Mouse (Mus musculus) left cerebral cortex, postnatal 36 days (tissue): ENCODE results near the gene Osbpl7. TPM values are rescaled to one million over a fixed set of nuclear protein-coding genes. Genes with fewer than 3 reads are reported as not detected.

Experiments
- DNase-seq, 2 experiments: peaks; one replicate each; pipeline ENCODE4 v3.0.0; 2021 to 2022; ENCODE audit warnings: low spot score in 2 of 2, mixed read lengths in 1 of 2
- intact Hi-C: fragments of 180-260 bp; cut with DNase I; formaldehyde crosslinking; loops from one replicate; pipeline ENCODE4 v1.15.1; 2025
- total RNA-seq, 2 experiments: library from RNA; stranded (reverse); gene quantifications; 2 replicates each; pipeline ENCODE4 v1.2.3; 2021

The Osbpl7 gene
- total RNA-seq, 2 experiments from 2014 or later, result 11.9 to 13.3 TPM

DNA sequence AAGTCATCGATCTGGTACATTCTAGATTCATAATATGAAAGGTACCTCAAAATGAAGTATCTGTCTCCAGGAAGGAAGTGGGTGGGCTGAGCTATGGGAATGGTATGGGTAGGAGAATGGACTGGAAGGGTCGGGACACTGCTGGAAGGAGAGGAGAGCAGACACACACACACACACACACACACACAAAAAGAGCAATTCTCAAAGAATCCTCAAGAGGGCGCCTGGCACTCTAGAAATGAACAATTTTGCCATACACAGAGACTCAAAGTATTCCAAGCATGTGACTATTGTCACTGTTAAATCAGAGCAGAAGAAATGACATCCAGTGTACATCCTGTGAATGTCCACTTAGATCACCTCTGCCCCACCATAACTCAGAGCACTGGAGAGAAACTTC, 22.1 kb downstream of the Osbpl7 start:
- peak in 1 of 2 experiments; percentile 53 for DNase-seq
- intact Hi-C loops, result loop anchor here (5.0 kb wide), 2 partner anchors 75 to 105 kb away; no protein-coding TSS in a partner anchor

GRCm38 (mm10) chr11:97074235-97074634, 23.8 kb downstream of the Osbpl7 start:
- intact Hi-C loops, result loop anchor here (5.0 kb wide), 2 partner anchors 73 to 103 kb away; no protein-coding TSS in a partner anchor
- no peak for DNase-seq

DNA sequence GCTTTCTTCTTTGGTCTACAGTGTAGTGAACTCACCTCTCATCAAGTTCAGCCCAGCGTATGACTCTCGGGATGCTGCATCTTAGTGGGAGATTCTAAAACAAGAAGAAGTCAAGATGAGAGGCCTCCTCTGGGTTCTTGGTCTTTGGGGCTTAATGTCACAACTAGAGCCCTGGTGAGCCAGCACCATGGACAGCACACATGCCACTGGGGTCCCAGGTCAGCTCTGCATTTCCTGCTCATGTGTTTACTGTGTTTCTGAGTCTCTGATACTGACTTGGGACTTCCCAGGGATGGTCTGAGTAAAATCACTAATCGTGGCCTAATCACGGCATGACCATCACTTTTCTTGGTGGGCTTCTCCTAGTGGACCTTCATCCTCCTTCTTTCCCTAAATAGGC, 28.3 kb downstream of the Osbpl7 start:
- intact Hi-C loops, result no loop called here
- no peak for DNase-seq

DNA sequence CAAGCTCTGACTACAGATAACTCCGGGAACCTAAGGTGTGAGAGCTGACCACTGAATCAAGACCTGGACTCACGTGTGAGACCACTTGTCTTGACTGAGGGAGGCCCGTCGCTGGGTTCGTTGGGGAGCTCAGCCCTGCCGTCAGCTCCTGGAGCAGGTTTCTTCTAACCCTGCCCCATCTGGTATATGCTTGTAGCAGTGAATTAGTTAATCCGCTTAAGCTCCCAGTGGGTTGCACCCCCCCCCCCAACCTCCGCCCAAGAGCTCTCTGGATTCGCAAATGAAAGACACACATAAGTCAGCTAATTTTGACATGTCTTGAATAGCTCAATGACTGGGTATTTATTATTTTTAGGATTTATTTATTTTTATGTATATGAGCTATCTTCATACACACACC, 29.9 kb downstream of the Osbpl7 start:
- intact Hi-C loops, result no loop called here
- DNase-seq, result no peak

DNA sequence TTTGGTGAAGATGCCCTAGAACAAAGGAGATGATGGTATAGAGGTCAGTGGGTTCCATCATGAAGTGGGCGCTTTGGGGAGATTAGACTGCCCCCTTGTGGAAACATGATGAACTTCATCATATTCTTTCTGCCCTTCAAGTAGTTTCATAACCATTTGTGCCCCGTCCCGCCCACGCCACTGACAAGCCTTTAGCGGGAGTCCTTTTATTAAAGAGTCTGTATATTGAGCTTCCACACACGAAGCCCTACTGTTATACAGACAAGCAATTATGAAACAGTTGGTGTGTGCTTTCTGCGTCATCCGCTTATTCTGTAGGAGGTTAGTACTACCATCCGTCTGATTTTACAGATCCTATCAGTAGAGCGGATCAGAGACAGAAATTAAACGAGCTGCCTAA, 32.5 kb downstream of the Osbpl7 start:
- intact Hi-C loops, result no loop called here
- peak in 1 of 2 experiments; percentile 39 for DNase-seq

DNA sequence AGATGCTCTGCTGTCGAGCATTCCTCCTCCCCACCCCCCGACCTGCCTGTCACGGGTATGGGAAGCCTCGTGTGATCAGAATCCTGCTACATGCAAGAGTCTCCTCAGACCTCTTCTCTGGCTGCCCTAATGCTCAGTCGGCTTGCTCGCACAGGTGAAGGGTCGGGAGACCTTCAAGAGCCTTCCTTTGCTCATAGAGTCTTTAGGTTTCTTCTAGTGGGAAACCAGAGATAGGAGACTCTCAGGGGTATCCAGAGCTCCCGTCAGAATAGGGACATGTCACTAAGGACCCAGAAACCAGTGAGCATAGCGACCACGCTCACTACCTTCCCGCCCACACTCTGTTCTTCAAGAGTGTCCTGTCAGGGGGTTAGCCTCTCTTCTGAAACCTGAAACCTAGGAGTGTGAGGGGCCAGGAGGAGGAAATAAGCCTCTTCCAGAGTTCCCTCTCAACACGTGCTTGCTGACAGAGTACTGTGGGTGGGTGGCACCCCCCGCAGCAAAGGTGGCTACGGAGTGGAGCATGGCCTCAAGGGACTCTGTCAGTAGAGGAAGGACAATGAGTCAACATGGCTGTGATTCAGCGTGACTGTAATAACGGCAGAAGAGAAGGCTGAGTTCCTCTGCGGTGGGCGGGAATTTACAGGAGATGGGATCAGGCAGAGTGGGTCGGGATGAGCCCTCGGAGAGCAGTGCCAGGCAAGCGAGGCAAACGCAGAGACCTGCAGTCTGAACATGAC, 33.1 kb downstream of the Osbpl7 start:
- intact Hi-C loops, result no loop called here
- DNase-seq, result peak; percentile 35 to 50

- no peak for DNase-seq
- intact Hi-C loops, result no loop called here
Observed at GRCm38 (mm10) chr11:97084821-97085505, 34.5 kb downstream of the Osbpl7 start.

- no peak for DNase-seq
- intact Hi-C loops, result no loop called here
Observed at GRCm38 (mm10) chr11:97086365-97086764, 35.9 kb downstream of the Osbpl7 start.

GRCm38 (mm10) chr11:97094600-97094999, 44.2 kb downstream of the Osbpl7 start:
- intact Hi-C loops, result no loop called here
- DNase-seq, result no peak

- no peak for DNase-seq
- intact Hi-C loops, result no loop called here
Observed at GRCm38 (mm10) chr11:97098791-97099190, 48.4 kb downstream of the Osbpl7 start.

DNA sequence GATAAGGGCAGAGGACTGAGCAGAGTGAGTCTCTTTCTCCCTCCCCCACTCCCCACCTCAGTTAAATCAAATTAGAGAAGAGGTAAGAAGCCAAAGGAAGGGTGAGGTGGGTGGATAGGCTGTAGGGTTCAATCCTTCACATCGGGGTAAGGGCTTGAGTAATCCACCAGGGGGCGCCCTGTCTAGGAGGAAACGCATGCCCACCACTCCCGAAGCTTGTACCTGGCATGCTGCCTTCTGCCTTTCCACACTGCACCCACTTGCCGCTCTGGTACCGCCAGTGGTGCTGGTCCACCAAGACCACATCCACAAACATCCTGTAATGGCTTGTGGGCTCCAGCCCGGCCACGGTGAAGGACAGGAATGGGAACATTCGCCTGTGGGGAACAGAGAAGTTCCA, 51.3 kb downstream of the Osbpl7 start:
- intact Hi-C loops, result loop anchor here (1.0 kb wide), 1 partner anchor 45 kb away; no protein-coding TSS in a partner anchor
- no peak for DNase-seq

DNA sequence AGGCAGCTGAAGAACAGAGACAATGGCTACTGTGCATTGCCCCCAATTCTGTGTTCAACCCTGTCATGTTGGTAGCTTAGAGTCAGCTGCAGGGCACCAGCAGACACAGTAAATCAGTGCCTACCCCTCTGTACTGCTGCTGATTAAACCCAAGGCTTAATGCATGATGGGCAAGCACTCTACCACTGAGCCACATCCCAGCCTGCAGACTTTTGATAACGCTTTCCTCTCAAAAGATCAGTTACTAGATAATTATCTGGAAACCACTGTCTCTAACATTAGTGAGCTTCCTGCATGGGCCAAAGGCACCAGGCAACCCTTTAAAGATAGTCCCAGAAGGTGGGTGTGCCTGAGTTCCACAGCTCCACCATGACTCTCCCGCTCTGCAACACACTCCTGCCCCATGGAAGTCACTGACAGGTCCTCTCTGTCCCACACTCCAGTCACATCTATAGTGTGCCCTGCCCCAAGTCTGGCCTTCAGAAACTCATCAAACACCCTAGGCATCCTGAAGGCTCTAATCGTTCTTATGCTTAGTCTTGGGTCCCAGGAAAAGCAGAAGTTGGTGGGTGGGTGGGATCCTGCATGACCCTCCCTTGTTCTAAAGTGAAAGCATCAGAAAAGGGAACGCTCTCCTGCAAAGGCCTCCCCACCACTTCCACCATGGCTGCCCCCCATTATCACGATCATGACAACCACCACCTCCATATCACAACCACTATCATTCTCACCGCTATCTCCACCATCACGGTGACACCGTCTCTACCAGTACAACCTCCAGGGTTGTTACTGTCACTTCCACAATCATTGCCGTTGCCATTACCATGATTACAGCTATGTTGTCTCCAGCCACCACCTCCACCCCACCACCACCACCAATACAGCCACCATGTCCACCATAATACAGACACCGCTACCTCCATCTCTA, 53.0 kb downstream of the Osbpl7 start:
- intact Hi-C loops, result no loop called here
- no peak for DNase-seq

DNA sequence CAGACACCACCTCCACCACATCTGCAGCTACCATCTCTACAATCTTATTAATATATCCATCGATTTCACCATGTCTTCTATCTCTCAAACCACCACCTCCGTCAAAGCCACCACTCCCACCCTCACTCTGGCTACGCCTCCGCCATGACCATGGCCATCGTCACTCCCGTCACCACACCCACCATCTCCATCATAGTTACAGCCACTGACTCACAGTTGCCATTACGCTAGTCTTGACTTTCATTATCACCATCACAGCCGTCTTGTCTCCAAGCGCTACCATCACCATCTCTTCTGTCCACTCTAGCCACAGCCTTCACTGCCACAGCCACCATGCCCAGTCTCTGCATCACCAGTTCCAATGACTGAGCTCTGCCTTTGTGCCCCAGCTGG, 53.7 kb downstream of the Osbpl7 start:
- intact Hi-C loops, result no loop called here
- no peak for DNase-seq

DNA sequence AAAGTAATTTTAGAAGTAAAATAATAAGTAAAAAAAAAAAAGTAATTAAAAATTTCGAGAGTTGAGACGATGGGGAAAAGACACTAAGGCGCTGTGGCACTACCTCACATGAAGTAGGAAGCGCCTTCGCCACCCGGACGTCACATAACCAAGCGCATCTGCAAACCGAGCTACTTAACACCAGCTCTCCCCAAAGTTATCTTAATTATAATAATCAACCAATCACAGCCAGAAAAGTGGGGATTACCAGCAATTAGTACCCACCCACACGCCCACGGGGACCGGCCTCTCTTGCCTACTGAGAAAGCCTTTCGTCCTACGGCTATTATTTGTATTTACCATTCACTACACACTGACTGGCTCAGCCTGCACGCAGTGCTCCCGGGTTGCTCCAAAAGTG, 58.5 kb downstream of the Osbpl7 start:
- intact Hi-C loops, result no loop called here
- DNase-seq, result no peak

DNA sequence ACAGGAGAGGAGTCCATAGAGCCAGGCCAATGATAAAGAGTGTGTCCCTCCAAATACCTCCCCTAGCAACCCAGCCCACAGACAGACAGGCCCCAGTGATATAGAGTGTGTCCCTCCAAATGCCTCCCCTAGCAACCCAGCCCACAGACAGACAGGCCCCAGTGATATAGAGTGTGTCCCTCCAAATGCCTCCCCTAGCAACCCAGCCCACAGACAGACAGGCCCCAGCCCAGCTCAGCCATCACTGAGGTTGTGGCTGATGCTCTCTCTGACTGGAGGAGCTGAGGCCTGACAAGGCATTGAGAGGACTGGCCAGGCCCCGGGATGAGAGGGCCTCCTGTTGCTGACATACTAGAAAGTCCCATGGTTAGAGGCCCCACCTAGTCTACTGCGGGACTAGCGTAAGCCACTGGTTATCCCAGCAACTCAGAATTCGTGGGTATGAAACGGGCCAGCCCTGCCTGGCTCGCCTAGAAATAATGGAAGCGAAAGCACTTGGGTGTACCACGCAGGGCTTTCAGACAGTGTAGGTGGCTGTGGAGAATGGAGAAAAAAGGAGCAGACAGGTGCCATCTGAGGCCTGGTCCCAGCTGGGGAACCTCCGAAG, 62.2 kb downstream of the Osbpl7 start:
- intact Hi-C loops, result no loop called here
- no peak for DNase-seq

DNA sequence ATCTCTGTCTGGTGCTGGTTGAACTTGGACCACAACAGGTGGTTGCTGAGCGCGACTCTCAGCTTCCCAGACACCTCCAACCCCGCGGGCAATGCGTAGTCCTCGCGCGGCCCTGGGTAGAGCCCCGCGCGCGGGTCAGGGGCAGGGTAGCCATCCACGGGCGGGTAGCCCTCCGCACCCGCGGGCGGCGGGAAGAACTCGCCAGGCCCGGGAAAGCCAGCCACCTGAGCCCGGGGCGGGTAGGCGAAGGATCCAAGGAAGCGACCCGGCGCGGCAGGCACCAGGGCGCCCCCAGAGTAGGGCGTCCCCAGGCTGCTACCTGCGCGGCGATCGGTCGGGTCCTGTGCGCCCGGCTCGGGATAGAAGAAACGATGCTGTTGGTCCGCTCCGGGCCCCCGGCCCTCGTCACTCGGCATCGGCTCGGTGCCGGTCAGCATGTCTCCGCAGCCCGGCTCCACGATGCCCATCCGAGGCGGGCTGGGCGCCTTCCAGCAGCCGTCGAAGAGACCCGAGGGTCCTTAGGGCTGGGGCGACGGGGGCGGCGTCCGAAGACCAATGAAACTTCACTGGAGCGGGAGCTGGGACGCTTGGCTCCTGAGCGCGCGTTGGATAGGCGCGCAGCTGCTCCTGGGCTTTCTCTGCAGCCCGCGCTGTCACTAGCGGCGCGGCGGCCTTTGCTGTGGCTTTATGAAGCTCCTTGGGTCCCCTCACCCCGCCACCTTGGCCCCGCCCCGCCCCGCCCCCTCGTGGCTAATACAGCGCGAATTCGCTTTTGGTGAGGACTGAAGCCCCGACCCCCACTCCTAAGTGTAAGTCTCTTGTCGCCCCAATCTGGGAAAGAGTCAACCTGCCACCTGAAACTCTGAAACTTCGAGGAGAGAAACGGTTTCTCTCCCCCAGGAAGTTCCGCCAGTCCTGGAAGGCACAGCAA, 64.5 kb downstream of the Osbpl7 start, which contains the start of gene Tbx21:
Gene Tbx21, minus strand, starts transcription at position 661 of the 931 bp plus-strand sequence.
- intact Hi-C loops, result no loop called here
- no peak for DNase-seq

- intact Hi-C loops, result no loop called here
- no peak for DNase-seq
Observed at GRCm38 (mm10) chr11:97115797-97116196, 65.4 kb downstream of the Osbpl7 start.
